Mouse (Mus musculus) forebrain, embryonic 15.5 days (tissue): Measurements from ENCODE around the gene Klra7. TPM values are rescaled to one million over a fixed set of nuclear protein-coding genes. Genes with fewer than 3 reads are reported as not detected.
"Not testable (repeated sequence)": the region's sequence is repeated elsewhere in the genome, so short reads cannot be mapped to it uniquely, and the experiment has no call there.

Experiments used
- ATAC-seq: fragments of 200-750 bp; cut with Nextera tagmentation; replicated peaks from 2 replicates; pipeline ENCODE4 v1.8.0; 2017; ENCODE audit warnings: mild to moderate bottlenecking, moderate TSS enrichment, moderate library complexity
- H3K27ac ChIP-seq: fragments of 300-500 bp; sonication (generic); replicated peaks from 2 replicates; pipeline ENCODE4 v1.5.1; 2015; ENCODE audit warnings: mild to moderate bottlenecking, inconsistent platforms
- H3K27me3 ChIP-seq: fragments of 300-500 bp; sonication (generic); 2 replicates; pipeline ENCODE4 v1.6.1; 2015; ENCODE audit warnings: inconsistent platforms
- H3K36me3 ChIP-seq: fragments of 300-500 bp; sonication (generic); 2 replicates; pipeline ENCODE4 v1.6.1; 2015; ENCODE audit warnings: mild to moderate bottlenecking, inconsistent platforms
- H3K4me1 ChIP-seq: fragments of 300-500 bp; sonication (generic); 2 replicates; pipeline ENCODE4 v1.6.1; 2015; ENCODE audit warnings: inconsistent platforms
- H3K4me2 ChIP-seq: fragments of 300-500 bp; sonication (generic); replicated peaks from 2 replicates; pipeline ENCODE4 v1.6.1; 2015; ENCODE audit warnings: mild to moderate bottlenecking, inconsistent platforms
- H3K4me3 ChIP-seq: fragments of 300-500 bp; sonication (generic); 2 replicates; pipeline ENCODE4 v1.5.1; 2015; ENCODE audit warnings: mild to moderate bottlenecking, inconsistent platforms
- H3K9ac ChIP-seq: fragments of 300-500 bp; sonication (generic); replicated peaks from 2 replicates; pipeline ENCODE4 v1.6.1; 2015; ENCODE audit warnings: mild to moderate bottlenecking, inconsistent platforms
- H3K9me3 ChIP-seq: fragments of 300-500 bp; sonication (generic); 2 replicates; pipeline ENCODE4 v1.6.1; 2016; ENCODE audit warnings: inconsistent platforms
- WGBS: fragments of 180-500 bp; shearing (Covaris S2); methylation state at CpG from one replicate; pipeline ENCODE4 v1.1.7; 2015; ENCODE audit warnings: mixed read lengths; 5-methylcytosine and 5-hydroxymethylcytosine counted together
- polyA plus RNA-seq: library from polyadenylated mRNA; unstranded; fragments of >200 nt; fragmentation: Nextera tagmentation; extraction: Ambion mirVana; gene quantifications from 2 replicates; pipeline ENCODE4 v1.2.1, GENCODE M21; 2015

Klra7 gene
- not detected in 2 replicates for polyA plus RNA-seq

- ATAC-seq = no peak
- Histone ChIP-seq H3K4me3 (no peak within 1 kb of the TSS), H3K36me3 (no peaks in the 10 kb centered on the region), H3K9me3 (peaks cover 10% of the 10 kb centered on the region; the same call in 1 of the 2 replicates), H3K4me1 (no peaks in the 10 kb centered on the region), H3K4me2 (no peak within 1 kb of the TSS), H3K27me3 (no peaks in the 10 kb centered on the region), H3K27ac (no peak within 1 kb of the TSS), H3K9ac (no peak within 1 kb of the TSS)
These were observed at the start of gene Klra7 for GRCm38 (mm10) chr6:130233222-130233621. Klra7 (minus strand) TSS chr6:130233322.

DNA sequence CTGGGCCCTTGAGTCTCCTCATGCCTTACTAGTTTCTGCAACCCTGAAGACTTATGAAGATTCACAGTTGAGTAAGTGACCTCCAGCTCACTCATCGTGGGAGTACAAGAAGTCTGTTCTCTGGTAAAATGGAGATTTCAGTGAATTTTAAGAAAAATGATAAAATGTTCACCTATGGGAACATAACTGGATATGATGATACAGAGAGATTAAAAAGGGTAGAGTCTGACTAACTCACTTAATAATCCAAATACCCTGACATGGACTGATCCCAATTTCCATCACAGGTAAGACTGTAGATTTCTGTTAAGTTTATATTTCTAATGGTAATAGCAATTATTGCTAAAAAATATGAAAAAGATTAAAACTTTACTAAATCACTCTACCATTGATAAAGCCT lies 48.7 kb upstream of the Klra7 start, which contains the start of gene Klra10:
Klra10 (minus strand) TSS at position 101 of the 400 bp plus-strand sequence.
- H3K4me2 ChIP-seq, H3K36me3 ChIP-seq, H3K4me3 ChIP-seq, H3K27ac ChIP-seq, ATAC-seq, H3K9me3 ChIP-seq, H3K9ac ChIP-seq, H3K4me1 ChIP-seq, H3K27me3 ChIP-seq: not testable (repeated sequence)
- 89% methylated on average over 1 of the region's 1 CpGs for WGBS

GRCm38 (mm10) chr6:130255326-130255725 lies 22.2 kb upstream of the Klra7 start:
- Histone ChIP-seq H3K9me3 (peaks cover 18% of the 10 kb centered on the region; the same call in 1 of the 2 replicates), H3K4me1 (no peaks in the 10 kb centered on the region), H3K27ac (no peak overlapping the region), H3K4me3 (no peak overlapping the region), H3K36me3 (no peaks in the 10 kb centered on the region), H3K4me2 (no peak overlapping the region), H3K9ac (no peak overlapping the region), H3K27me3 (no peaks in the 10 kb centered on the region)
- no peak for ATAC-seq
- WGBS = 93% methylated on average over 2 of the region's 2 CpGs

DNA sequence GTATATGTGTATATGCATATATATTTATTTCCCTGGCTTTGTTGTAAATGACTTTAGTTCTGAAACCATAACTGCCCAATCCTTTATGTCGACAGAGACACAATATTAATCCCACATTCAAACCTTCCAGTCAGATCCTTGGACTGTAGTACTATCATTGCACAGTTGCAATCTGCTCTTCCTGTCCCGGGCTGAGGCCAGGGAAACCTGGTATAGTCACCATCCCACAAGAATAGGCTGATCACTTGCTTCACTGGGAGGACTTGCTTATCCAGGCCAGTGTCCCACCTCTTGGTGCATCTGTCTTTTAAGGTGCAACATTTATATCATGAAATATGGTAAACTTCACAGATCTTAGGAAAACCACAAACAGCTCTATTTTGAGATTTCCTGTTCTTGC lies 4.4 kb upstream of the Klra7 start:
- Histone ChIP-seq H3K9me3 (no peaks in the 10 kb centered on the region), H3K36me3 (no peaks in the 10 kb centered on the region), H3K4me3 (no peak overlapping the region), H3K9ac (no peak overlapping the region), H3K4me2 (no peak overlapping the region), H3K27me3 (no peaks in the 10 kb centered on the region), H3K27ac (no peak overlapping the region), H3K4me1 (no peaks in the 10 kb centered on the region)
- no peak for ATAC-seq
- 70% methylated on average over 2 of the region's 2 CpGs for WGBS

DNA sequence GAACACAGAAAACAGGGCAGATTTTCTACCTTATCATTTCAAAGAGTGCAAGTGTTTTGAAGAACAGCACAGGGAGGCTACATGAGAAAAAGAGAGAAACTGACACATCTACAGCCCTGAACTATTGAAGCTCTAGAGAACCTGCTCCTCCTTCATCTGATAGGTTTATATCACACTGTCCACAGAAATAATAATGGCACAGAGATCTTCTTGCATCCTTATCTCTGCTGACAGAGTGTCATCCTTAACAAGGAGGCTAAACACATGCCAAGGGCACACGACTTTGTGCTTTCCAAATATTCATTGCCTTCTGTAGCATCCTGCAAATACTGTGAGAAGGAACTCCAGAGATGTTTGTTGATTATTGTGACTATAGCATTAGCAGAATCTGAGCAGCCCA lies 3.5 kb upstream of the Klra7 start:
- Histone ChIP-seq H3K9ac (no peak overlapping the region), H3K4me1 (no peaks in the 10 kb centered on the region), H3K27ac (no peak overlapping the region), H3K27me3 (no peaks in the 10 kb centered on the region), H3K9me3 (peaks cover 3% of the 10 kb centered on the region; the same call in 1 of the 2 replicates), H3K4me3 (no peak overlapping the region), H3K4me2 (no peak overlapping the region), H3K36me3 (no peaks in the 10 kb centered on the region)
- no peak for ATAC-seq
- 45% methylated on average over 1 of the region's 1 CpGs for WGBS

- H3K9me3 ChIP-seq, H3K4me1 ChIP-seq, ATAC-seq, H3K4me2 ChIP-seq, H3K36me3 ChIP-seq, H3K4me3 ChIP-seq, H3K27me3 ChIP-seq, H3K9ac ChIP-seq, H3K27ac ChIP-seq: not testable (repeated sequence)
- 89% methylated on average over 1 of the region's 1 CpGs for WGBS
These were observed 35.7 kb downstream of the Klra7 start for GRCm38 (mm10) chr6:130197453-130197852.

DNA sequence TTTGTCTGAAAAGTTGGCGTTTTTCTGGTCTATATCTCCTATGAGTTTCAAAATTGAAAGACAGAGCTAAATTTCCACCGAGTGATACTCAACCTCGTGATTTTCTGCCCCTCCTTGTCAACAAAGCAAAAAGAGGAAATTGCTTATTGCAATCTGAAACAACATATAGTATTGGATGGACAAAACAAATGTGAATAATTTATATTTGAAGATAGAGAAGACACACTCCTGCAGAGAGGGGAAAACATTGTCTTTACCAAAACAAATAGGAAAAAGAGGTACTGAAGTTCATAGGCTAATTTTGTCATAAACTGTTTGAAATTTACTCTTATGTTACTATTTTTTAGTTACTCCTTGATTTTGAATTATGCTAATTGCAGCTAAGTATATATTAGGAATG lies 40.1 kb downstream of the Klra7 start, which contains the start of gene Klra9:
Klra9 (minus strand) TSS at position 101 of the 400 bp plus-strand sequence.
- H3K9me3 ChIP-seq, H3K4me2 ChIP-seq, H3K4me3 ChIP-seq, ATAC-seq, H3K27me3 ChIP-seq, H3K27ac ChIP-seq, H3K9ac ChIP-seq, H3K36me3 ChIP-seq, H3K4me1 ChIP-seq: not testable (repeated sequence)
- 60% methylated on average over 3 of the region's 3 CpGs for WGBS

Other genes with a start within 250 kb of the Klra7 start
- not detected in 2 replicates for gene Klra6, start 206.4 kb downstream of the Klra7 start, polyA plus RNA-seq
- not detected in 2 replicates for gene Klra4, start 166.1 kb downstream of the Klra7 start, polyA plus RNA-seq
- gene Klra8, start 103.4 kb downstream of the Klra7 start, polyA plus RNA-seq = not detected in 2 replicates
- gene Klra9, start 40.2 kb downstream of the Klra7 start, polyA plus RNA-seq = not detected in 2 replicates
- gene Klra10, start 48.6 kb upstream of the Klra7 start, polyA plus RNA-seq = not detected in 2 replicates
- not detected in 2 replicates for gene Klra3, start 104.3 kb upstream of the Klra7 start, polyA plus RNA-seq
- not detected in 2 replicates for gene Klra1, start 153.6 kb upstream of the Klra7 start, polyA plus RNA-seq